Mouse (Mus musculus) activated CD4-positive, CD25-positive, alpha-beta regulatory T cell (primary cell): ENCODE data around the gene Gm5591. TPM values are rescaled to one million over a fixed set of nuclear protein-coding genes. Genes with fewer than 3 reads are reported as not detected.

Experiments
- polyA plus RNA-seq, 2 experiments: library from polyadenylated mRNA; unstranded; fragments of 100-300 nt; shearing (Covaris generic); gene quantifications; one replicate each; pipeline ENCODE4 v1.2.1; 2017

The Gm5591 gene
- not detected for polyA plus RNA-seq

GRCm38 (mm10) chr7:38528093-38528492 is at the start of gene Gm5591:
Gm5591 (minus strand) TSS chr7:38528193.

